Mouse (Mus musculus) MEL (cell line): ENCODE measurements at regions not wholly inside any gene's neighbourhood (a gene's known extent, or its start where the extent isn't known, plus 50 kb on each side); places are given as distances from the start of the nearest gene placed in this dataset.

Source experiments
- DNase-seq: peaks from one replicate; pipeline ENCODE4 v3.0.0; 2011; ENCODE audit warnings: low read depth, low spot score
- H3K27ac ChIP-seq: 2 replicates; pipeline ENCODE4 v1.5.1; 2012; ENCODE audit warnings: low read depth, mild to moderate bottlenecking, control low read depth, low read length, moderate library complexity; ENCODE audit not compliant: control insufficient read depth
- H3K27me3 ChIP-seq, 2 experiments: fragments of 150-350 bp in 1 of 2; sonication (generic) in 1 of 2; 2 replicates each; pipeline ENCODE4 v1.6.1; 2012; ENCODE audit warnings: low read length in 2 of 2, mild to moderate bottlenecking in 2 of 2, improper control_type of control experiment in 1 of 2, moderate library complexity in 1 of 2; ENCODE audit not compliant: insufficient read depth in 2 of 2, control insufficient read depth in 1 of 2
- H3K36me3 ChIP-seq, 2 experiments: 2 replicates each; pipeline ENCODE4 v1.6.1; 2012 to 2014; ENCODE audit warnings: low read length in 2 of 2, improper control_type of control experiment in 1 of 2, inconsistent platforms in 1 of 2, mild to moderate bottlenecking in 1 of 2; ENCODE audit not compliant: insufficient read depth in 2 of 2, control insufficient read depth in 1 of 2
- H3K4me1 ChIP-seq, 2 experiments: fragments of 150-350 bp in 1 of 2; sonication (generic) in 1 of 2; 2 replicates each; pipeline ENCODE4 v1.6.1; 2012; ENCODE audit warnings: low read length in 2 of 2, improper control_type of control experiment in 1 of 2, mild to moderate bottlenecking in 1 of 2; ENCODE audit not compliant: insufficient read depth in 2 of 2, control insufficient read depth in 1 of 2
- H3K4me3 ChIP-seq, 2 experiments: fragments of 150-350 bp in 1 of 2; sonication (generic) in 1 of 2; 2 replicates each; pipeline ENCODE4 v1.5.1; 2012; ENCODE audit warnings: low read depth in 2 of 2, low read length in 2 of 2, mild to moderate bottlenecking in 2 of 2, moderate library complexity in 2 of 2, control low read depth in 1 of 2, improper control_type of control experiment in 1 of 2; ENCODE audit not compliant: control insufficient read depth in 1 of 2, insufficient read depth in 1 of 2
- H3K79me2 ChIP-seq: 2 replicates; pipeline ENCODE4 v1.6.1; 2012; ENCODE audit warnings: mild to moderate bottlenecking, low read length, moderate library complexity; ENCODE audit not compliant: control insufficient read depth, poor library complexity, insufficient read depth
- H3K9ac ChIP-seq: 2 replicates; pipeline ENCODE4 v1.6.1; 2012; ENCODE audit warnings: low read depth, mild to moderate bottlenecking, control low read depth, low read length, moderate library complexity; ENCODE audit not compliant: control insufficient read depth, poor library complexity, severe bottlenecking
- H3K9me3 ChIP-seq: fragments of 150-350 bp; sonication (generic); replicated peaks from 2 replicates; pipeline ENCODE4 v1.6.1; 2012; ENCODE audit warnings: mild to moderate bottlenecking, low read length, improper control_type of control experiment, moderate library complexity; ENCODE audit not compliant: insufficient read depth
- CHD1 ChIP-seq: IDR thresholded peaks from 2 replicates; pipeline ENCODE4 v1.6.1; 2012; ENCODE audit warnings: low read depth, mild to moderate bottlenecking, inconsistent platforms, low read length, improper control_type of control experiment
- E2F4 ChIP-seq: IDR thresholded peaks from 2 replicates; pipeline ENCODE4 v1.6.1; 2011; ENCODE audit warnings: low read depth, low read length, improper control_type of control experiment, borderline replicate concordance
- GABPA ChIP-seq: IDR thresholded peaks from 2 replicates; pipeline ENCODE4 v1.6.1; 2012; ENCODE audit warnings: low read depth, mild to moderate bottlenecking, inconsistent platforms, low read length, improper control_type of control experiment, moderate library complexity
- HCFC1 ChIP-seq: IDR thresholded peaks from 2 replicates; pipeline ENCODE4 v1.6.1; 2012; ENCODE audit warnings: low read depth, mild to moderate bottlenecking, inconsistent platforms, low read length, improper control_type of control experiment, moderate library complexity
- KAT2A ChIP-seq: conservative IDR thresholded peaks from 2 replicates; pipeline ENCODE4 v1.6.1; 2012; ENCODE audit warnings: low read depth, low read length, improper control_type of control experiment, inconsistent platforms
- MEF2A ChIP-seq: IDR thresholded peaks from 2 replicates; pipeline ENCODE4 v1.6.1; 2014; ENCODE audit warnings: low read depth, mild to moderate bottlenecking, inconsistent platforms, low read length, improper control_type of control experiment; ENCODE audit not compliant: poor library complexity, insufficient replicate concordance, severe bottlenecking; ENCODE audit errors: extremely low read depth
- MYB ChIP-seq: IDR thresholded peaks from 2 replicates; pipeline ENCODE4 v1.6.1; 2011; ENCODE audit warnings: mild to moderate bottlenecking, low read depth, low read length, improper control_type of control experiment
- NELFE ChIP-seq: IDR thresholded peaks from 2 replicates; pipeline ENCODE4 v1.6.1; 2011; ENCODE audit warnings: low read depth, low read length, improper control_type of control experiment
- POLR2A ChIP-seq, 2 experiments: IDR thresholded peaks; 2 replicates each; pipeline ENCODE4 v1.6.1; 2011 to 2012; ENCODE audit warnings: low read length in 2 of 2, mild to moderate bottlenecking in 2 of 2, control low read depth in 1 of 2, improper control_type of control experiment in 1 of 2, low read depth in 1 of 2, moderate library complexity in 1 of 2; ENCODE audit not compliant: control insufficient read depth in 1 of 2, insufficient read depth in 1 of 2, poor library complexity in 1 of 2
- RAD21 ChIP-seq: IDR thresholded peaks from 2 replicates; pipeline ENCODE4 v1.6.1; 2011; ENCODE audit warnings: mild to moderate bottlenecking, low read depth, low read length, improper control_type of control experiment
- RCOR1 ChIP-seq: IDR thresholded peaks from 2 replicates; pipeline ENCODE4 v1.6.1; 2012; ENCODE audit warnings: low read depth, mild to moderate bottlenecking, inconsistent platforms, low read length, improper control_type of control experiment
- SMC3 ChIP-seq: IDR thresholded peaks from 2 replicates; pipeline ENCODE4 v1.6.1; 2011; ENCODE audit warnings: low read depth, low read length, improper control_type of control experiment
- TAL1 ChIP-seq: IDR thresholded peaks from 2 replicates; pipeline ENCODE4 v1.6.1; 2012; ENCODE audit warnings: mild to moderate bottlenecking, inconsistent platforms, low read length, moderate library complexity, mixed read lengths
- TBP ChIP-seq: IDR thresholded peaks from 2 replicates; pipeline ENCODE4 v1.8.0; 2011; ENCODE audit warnings: low read depth, low read length, improper control_type of control experiment
- USF1 ChIP-seq: IDR thresholded peaks from 2 replicates; pipeline ENCODE4 v1.6.1; 2014; ENCODE audit warnings: low read depth, mild to moderate bottlenecking, inconsistent platforms, low read length, improper control_type of control experiment, moderate library complexity
- USF2 ChIP-seq, 2 experiments: IDR thresholded peaks; 2 replicates each; pipeline ENCODE4 v1.6.1; 2011 to 2012; ENCODE audit warnings: improper control_type of control experiment in 2 of 2, low read length in 2 of 2, borderline replicate concordance in 1 of 2, inconsistent platforms in 1 of 2, low read depth in 1 of 2, mild to moderate bottlenecking in 1 of 2; ENCODE audit not compliant: insufficient read depth in 1 of 2
- ZC3H11A ChIP-seq: IDR thresholded peaks from 2 replicates; pipeline ENCODE4 v1.6.1; 2012; ENCODE audit warnings: low read depth, mild to moderate bottlenecking, inconsistent platforms, low read length, improper control_type of control experiment
- ZKSCAN1 ChIP-seq: IDR thresholded peaks from 2 replicates; pipeline ENCODE4 v1.6.1; 2012; ENCODE audit warnings: low read depth, mild to moderate bottlenecking, inconsistent platforms, low read length, improper control_type of control experiment, moderate library complexity

DNA sequence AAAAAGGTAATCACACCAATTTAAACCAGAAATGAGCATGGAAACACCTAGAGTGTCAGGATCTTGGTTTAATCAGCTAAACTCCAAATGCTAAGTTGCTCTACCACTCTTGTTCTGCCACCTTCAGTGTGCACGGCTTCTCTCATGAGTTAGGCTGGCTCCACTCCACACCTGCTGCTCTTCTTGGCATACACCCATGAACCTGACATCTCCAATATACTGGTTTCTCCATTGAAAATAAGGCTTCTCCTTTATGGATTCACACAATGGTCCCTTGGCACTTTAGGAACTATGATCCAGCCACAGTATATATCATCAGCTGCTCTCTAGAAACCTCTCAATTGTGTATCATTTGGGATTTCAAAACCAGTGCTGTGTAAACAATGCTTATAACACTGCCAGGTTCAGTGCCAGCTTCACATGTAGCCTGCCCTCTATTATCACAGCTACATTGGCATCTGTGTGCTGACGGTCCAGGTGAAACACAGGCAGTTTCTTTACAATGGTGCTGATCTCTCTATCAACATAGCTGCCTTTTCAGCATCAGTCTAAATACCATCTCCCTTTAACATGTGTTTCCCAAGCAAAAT lies 579.6 kb downstream of the Cenpc1 start:
- no peak for TF ChIP-seq CHD1
- no peak for TF ChIP-seq TBP
- TF ChIP-seq, all 39 proteins: peak for 0
- Histone ChIP-seq H3K9me3 (no peaks in the 10 kb centered on the region), H3K9ac (no peak overlapping the region), H3K27ac (no peak overlapping the region), H3K79me2 (no peaks in the 10 kb centered on the region), H3K36me3 (no peaks in the 10 kb centered on the region), H3K27me3 (no peaks in the 10 kb centered on the region), H3K4me3 (no peak overlapping the region), H3K4me1 (no peaks in the 10 kb centered on the region)
- DNase-seq, result no peak

DNA sequence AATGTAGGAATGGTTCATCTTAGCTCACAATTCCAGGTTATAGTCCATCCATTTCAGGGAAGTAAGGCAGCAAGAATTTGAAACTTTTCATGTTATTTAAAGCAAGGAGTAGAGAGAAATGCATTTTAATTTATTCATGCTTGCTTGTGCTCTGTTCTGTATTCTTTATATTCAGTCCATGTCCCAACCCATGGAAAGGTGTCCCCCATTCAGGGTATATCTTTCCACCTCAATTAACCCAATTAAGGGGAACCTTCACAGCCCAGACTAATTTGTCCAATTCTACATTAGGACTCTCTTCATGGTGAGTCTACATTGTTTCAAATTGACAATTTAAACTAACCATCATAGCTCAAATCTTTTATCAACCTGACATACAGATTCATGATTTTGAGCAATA lies 580.2 kb downstream of the Cenpc1 start:
- Histone ChIP-seq H3K4me1 (no peaks in the 10 kb centered on the region), H3K9me3 (no peaks in the 10 kb centered on the region), H3K9ac (no peak overlapping the region), H3K27me3 (no peaks in the 10 kb centered on the region), H3K79me2 (no peaks in the 10 kb centered on the region), H3K36me3 (no peaks in the 10 kb centered on the region), H3K27ac (no peak overlapping the region), H3K4me3 (no peak overlapping the region)
- TF ChIP-seq NELFE (no peak), MEF2A (no peak)
- DNase-seq, result no peak

DNA sequence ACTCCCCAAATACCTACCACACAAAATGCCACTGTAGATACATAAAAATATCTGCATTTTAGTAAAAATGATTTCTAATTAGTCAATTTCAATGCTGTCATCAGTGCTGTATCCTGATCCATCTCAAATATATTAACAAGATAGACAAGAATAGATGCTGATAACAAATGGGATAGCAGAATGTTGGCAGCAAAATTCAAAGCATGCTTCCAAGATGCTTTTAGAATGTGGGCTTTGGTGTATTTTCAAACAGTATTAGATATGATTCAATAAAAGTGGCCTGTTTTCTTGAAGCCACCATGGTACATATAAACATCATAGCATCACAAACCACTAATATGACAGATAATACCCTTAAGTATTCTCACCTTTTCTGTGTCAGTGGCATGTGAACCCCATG lies 597.6 kb downstream of the Cenpc1 start:
- Histone ChIP-seq H3K9me3 (no peaks in the 10 kb centered on the region), H3K4me1 (no peaks in the 10 kb centered on the region), H3K4me3 (no peak overlapping the region), H3K27ac (no peak overlapping the region)
- no peak for DNase-seq
- TF ChIP-seq USF1 (no peak), ZKSCAN1 (no peak), ZC3H11A (no peak), RCOR1 (no peak), E2F4 (no peak), MYB (no peak), GABPA (no peak), USF2 (IDR thresholded peaks at IDR 0.05; ENCODE audit: borderline replicate concordance in 1 of 2, insufficient read depth in 1 of 2, low read depth in 1 of 2, low read length in 2 of 2) (no peak), POLR2A (IDR thresholded peaks at IDR 0.05; ENCODE audit: control insufficient read depth in 1 of 2, insufficient read depth in 1 of 2, low read depth in 1 of 2, low read length in 2 of 2, poor library complexity in 1 of 2) (no peak), RAD21 (no peak), KAT2A (no peak), SMC3 (no peak), TAL1 (no peak), HCFC1 (no peak)
- TF ChIP-seq, all 39 proteins: peak for 0
- Histone ChIP-seq H3K27me3 (no peaks in the 10 kb centered on the region), H3K9ac (no peak overlapping the region), H3K79me2 (no peaks in the 10 kb centered on the region), H3K36me3 (no peaks in the 10 kb centered on the region)
